In genomic region chr1:91732461-91732861, GRCm38 (mm10) we compare ENCODE assay signal across 11 mouse cellular contexts.
DNase-seq lines count a peak whose midpoint lies in the region; ATAC-seq and TF ChIP-seq lines count a peak whose summit lies in the region.
"Had no signal": no experiment of that assay in that cellular context is flagged by ENCODE, and none has a peak within 500 bp of the region (broad histone marks: within the 10 kb centered on the region; RNA-seq: fewer than 3 reads in every experiment).

No protein-coding gene starts in this region.

- no peak overlapping the region for H3K9ac ChIP-seq in hindbrain, postnatal 0 days (replicated peaks; ENCODE audit: low read length)
- H3K9ac ChIP-seq in neural tube, embryonic 15.5 days (replicated peaks): no peak overlapping the region

- peak; percentile 69 for DNase-seq in heart, adult 11 months
- no peak for DNase-seq in heart, postnatal 4 days
- peak; percentile 42 to 45 for DNase-seq in right cerebral cortex, postnatal 10 days (ENCODE audit: low spot score in 2 of 2)
- DNase-seq in right cerebral cortex, postnatal 36 days (ENCODE audit: low spot score in 2 of 2): no peak
- DNase-seq in hindbrain, postnatal 0 days (ENCODE audit: low spot score): peak; percentile 65
- DNase-seq in thymus, postnatal 36 days: no peak
- no peak for DNase-seq in gastrocnemius, postnatal 36 days
- DNase-seq: cerebellum, adult 11 months; heart, adult 18-20 months had no signal

- no peak overlapping the region for H3K27ac ChIP-seq in hindbrain, postnatal 0 days
- no peak overlapping the region for H3K27ac ChIP-seq in neural tube, embryonic 15.5 days (replicated peaks)

- intact Hi-C loops in gastrocnemius, postnatal 36 days (cut with DNase I): loop anchor here (5.0 kb wide), 1 partner anchor 75 kb away; no protein-coding TSS in a partner anchor

- peak overlapping the region; percentile 34 for H3K4me2 ChIP-seq in hindbrain, postnatal 0 days (ENCODE audit: low read depth, low read length)
- 0 out of 2 replicates have a peak overlapping the region, but pooled peaks have one; percentile 13 for H3K4me2 ChIP-seq in neural tube, embryonic 15.5 days

- WGBS in hindbrain, postnatal 0 days: 20% methylated on average over 12 of the region's 12 CpGs
- 10% methylated on average over 12 of the region's 12 CpGs for WGBS in neural tube, embryonic 15.5 days

- H3K27me3 ChIP-seq in hindbrain, postnatal 0 days (ENCODE audit: insufficient read depth, low read length): no peaks in the 10 kb centered on the region
- H3K27me3 ChIP-seq in neural tube, embryonic 15.5 days (replicated peaks): peaks cover 33% of the 10 kb centered on the region

- H3K36me3 ChIP-seq in hindbrain, postnatal 0 days (ENCODE audit: insufficient read depth, low read length): no peaks in the 10 kb centered on the region
- H3K36me3 ChIP-seq in neural tube, embryonic 15.5 days: no peaks in the 10 kb centered on the region

- no peaks in the 10 kb centered on the region for H3K9me3 ChIP-seq in hindbrain, postnatal 0 days (ENCODE audit: low read length)
- no peaks in the 10 kb centered on the region for H3K9me3 ChIP-seq in neural tube, embryonic 15.5 days (replicated peaks)

- H3K4me3 ChIP-seq in hindbrain, postnatal 0 days (ENCODE audit: low read length): no peak overlapping the region
- no peak overlapping the region for H3K4me3 ChIP-seq in neural tube, embryonic 15.5 days (replicated peaks)

- peak; percentile 64 for ATAC-seq in hindbrain, postnatal 0 days
- peak; percentile 8; the same call in 1 of the 2 replicates for ATAC-seq in neural tube, embryonic 15.5 days (ENCODE audit: low FRiP score)
- ATAC-seq: intestine, embryonic 16.5 days had no signal

- no peak for TF ChIP-seq CTCF in hindbrain, postnatal 0 days (IDR thresholded peaks at IDR 0.05; ENCODE audit: low read depth)

- H3K4me1 ChIP-seq in hindbrain, postnatal 0 days (ENCODE audit: insufficient read depth, low read length): no peaks in the 10 kb centered on the region; the same call in 1 of the 2 replicates
- peaks cover 26% of the 10 kb centered on the region for H3K4me1 ChIP-seq in neural tube, embryonic 15.5 days

Comparison
In these comparisons a context has a peak if more than half of its experiments do, and no peak if none do; other contexts are left out.
1. DNase-seq: peak in heart, adult 11 months (single experiment), right cerebral cortex, postnatal 10 days (2 of 2) and hindbrain, postnatal 0 days (single experiment); none in heart, postnatal 4 days (single experiment), right cerebral cortex, postnatal 36 days (0 of 2), thymus, postnatal 36 days (0 of 2) and gastrocnemius, postnatal 36 days (0 of 2).